Mouse (Mus musculus) forebrain, embryonic 13.5 days (tissue): Measurements from ENCODE around the gene Pgc. TPM values are rescaled to one million over a fixed set of nuclear protein-coding genes. Genes with fewer than 3 reads are reported as not detected.

Experiments
- ATAC-seq: fragments of 200-750 bp; cut with Nextera tagmentation; 2 replicates; pipeline ENCODE4 v1.8.0; 2017
- H3K27ac ChIP-seq: fragments of 300-500 bp; sonication (generic); 2 replicates; pipeline ENCODE4 v1.5.1; 2015; ENCODE audit warnings: inconsistent platforms, mild to moderate bottlenecking, moderate library complexity
- H3K27me3 ChIP-seq: fragments of 300-500 bp; sonication (generic); 2 replicates; pipeline ENCODE4 v1.6.1; 2015; ENCODE audit warnings: mild to moderate bottlenecking, inconsistent platforms
- H3K36me3 ChIP-seq: fragments of 300-500 bp; sonication (generic); 2 replicates; pipeline ENCODE4 v1.6.1; 2015; ENCODE audit warnings: mild to moderate bottlenecking, inconsistent platforms; ENCODE audit not compliant: poor library complexity, severe bottlenecking
- H3K4me1 ChIP-seq: fragments of 300-500 bp; sonication (generic); 2 replicates; pipeline ENCODE4 v1.6.1; 2015; ENCODE audit warnings: inconsistent platforms
- H3K4me2 ChIP-seq: fragments of 300-500 bp; sonication (generic); 2 replicates; pipeline ENCODE4 v1.6.1; 2015; ENCODE audit warnings: inconsistent platforms, mild to moderate bottlenecking, moderate library complexity
- H3K4me3 ChIP-seq: fragments of 300-500 bp; sonication (generic); 2 replicates; pipeline ENCODE4 v1.5.1; 2015; ENCODE audit warnings: mild to moderate bottlenecking, inconsistent platforms
- H3K9ac ChIP-seq: fragments of 300-500 bp; sonication (generic); 2 replicates; pipeline ENCODE4 v1.6.1; 2015; ENCODE audit warnings: mild to moderate bottlenecking, inconsistent platforms
- H3K9me3 ChIP-seq: fragments of 300-500 bp; sonication (generic); replicated peaks from 2 replicates; pipeline ENCODE4 v1.6.1; 2016; ENCODE audit warnings: inconsistent platforms
- WGBS: fragments of 180-500 bp; shearing (Covaris S2); methylation state at CpG from one replicate; pipeline ENCODE4 v1.1.7; 2015; 5-methylcytosine and 5-hydroxymethylcytosine counted together
- polyA plus RNA-seq: library from polyadenylated mRNA; unstranded; fragments of >200 nt; fragmentation: Nextera tagmentation; extraction: Ambion mirVana; gene quantifications from 2 replicates; pipeline ENCODE4 v1.2.1, GENCODE M21; 2015

Pgc gene
- polyA plus RNA-seq, 1 experiment from 2014 or later = not detected

GRCm38 (mm10) chr17:47710036-47710435 lies 16.6 kb upstream of the Pgc start:
- 79% methylated on average over 3 of the region's 3 CpGs for WGBS

GRCm38 (mm10) chr17:47711883-47712282 lies 14.8 kb upstream of the Pgc start:
- no peaks in the 10 kb centered on the region for H3K4me1 ChIP-seq
- no peak overlapping the region for H3K4me2 ChIP-seq
- H3K27me3 ChIP-seq = no peaks in the 10 kb centered on the region
- ATAC-seq = no peak
- 64% methylated on average over 6 of the region's 6 CpGs for WGBS
- no peak overlapping the region for H3K27ac ChIP-seq
- no peaks in the 10 kb centered on the region for H3K36me3 ChIP-seq
- no peak overlapping the region for H3K9ac ChIP-seq
- H3K4me3 ChIP-seq = no peak overlapping the region
- no peaks in the 10 kb centered on the region for H3K9me3 ChIP-seq

More at GRCm38 (mm10) chr17:47710036-47710435, 16.6 kb upstream of the Pgc start:
- H3K27me3 ChIP-seq = no peaks in the 10 kb centered on the region
- H3K27ac ChIP-seq = no peak overlapping the region
- no peaks in the 10 kb centered on the region for H3K36me3 ChIP-seq
- H3K4me1 ChIP-seq = no peaks in the 10 kb centered on the region
- H3K4me2 ChIP-seq = no peak overlapping the region
- no peak overlapping the region for H3K4me3 ChIP-seq
- no peak for ATAC-seq
- H3K9me3 ChIP-seq = no peaks in the 10 kb centered on the region
- H3K9ac ChIP-seq = no peak overlapping the region

GRCm38 (mm10) chr17:47712889-47713571 lies 13.6 kb upstream of the Pgc start:
- 45% methylated on average over 12 of the region's 22 CpGs for WGBS
- Histone ChIP-seq H3K36me3 (no peaks in the 10 kb centered on the region), H3K9ac (no peak overlapping the region), H3K4me3 (no peak overlapping the region), H3K4me1 (no peaks in the 10 kb centered on the region), H3K27ac (no peak overlapping the region), H3K9me3 (no peaks in the 10 kb centered on the region), H3K27me3 (no peaks in the 10 kb centered on the region), H3K4me2 (no peak overlapping the region)
- no peak for ATAC-seq

GRCm38 (mm10) chr17:47715037-47715436 lies 11.6 kb upstream of the Pgc start:
- no peak overlapping the region for H3K4me3 ChIP-seq
- H3K27me3 ChIP-seq = no peaks in the 10 kb centered on the region
- H3K36me3 ChIP-seq = no peaks in the 10 kb centered on the region
- H3K4me2 ChIP-seq = no peak overlapping the region
- H3K9me3 ChIP-seq = no peaks in the 10 kb centered on the region
- 71% methylated on average over 3 of the region's 3 CpGs for WGBS
- no peak overlapping the region for H3K27ac ChIP-seq
- no peak overlapping the region for H3K9ac ChIP-seq
- ATAC-seq = no peak
- no peaks in the 10 kb centered on the region for H3K4me1 ChIP-seq

- Histone ChIP-seq H3K36me3 (no peaks in the 10 kb centered on the region), H3K4me3 (no peak overlapping the region), H3K9ac (no peak overlapping the region), H3K4me2 (no peak overlapping the region), H3K9me3 (no peaks in the 10 kb centered on the region), H3K4me1 (no peaks in the 10 kb centered on the region), H3K27me3 (no peaks in the 10 kb centered on the region), H3K27ac (no peak overlapping the region)
- WGBS = 87% methylated on average over 4 of the region's 4 CpGs
- ATAC-seq = no peak
Observed at GRCm38 (mm10) chr17:47721183-47721582, 5.5 kb upstream of the Pgc start.

- H3K4me2 ChIP-seq = no peak overlapping the region
- no peaks in the 10 kb centered on the region for H3K4me1 ChIP-seq
- H3K9ac ChIP-seq = no peak overlapping the region
- ATAC-seq = no peak
- no peaks in the 10 kb centered on the region for H3K9me3 ChIP-seq
- no peaks in the 10 kb centered on the region for H3K36me3 ChIP-seq
- no peak overlapping the region for H3K27ac ChIP-seq
- H3K4me3 ChIP-seq = no peak overlapping the region
- WGBS = 50% methylated on average over 24 of the region's 24 CpGs
- no peaks in the 10 kb centered on the region; the same call in 1 of the 2 replicates for H3K27me3 ChIP-seq
Observed at GRCm38 (mm10) chr17:47730633-47731575, 4.3 kb downstream of the Pgc start.

GRCm38 (mm10) chr17:47735553-47736100 lies 9.0 kb downstream of the Pgc start:
- Histone ChIP-seq H3K27ac (no peak overlapping the region), H3K4me2 (no peak overlapping the region), H3K27me3 (peaks cover 34% of the 10 kb centered on the region), H3K4me1 (peaks cover 27% of the 10 kb centered on the region), H3K4me3 (no peak overlapping the region), H3K36me3 (no peaks in the 10 kb centered on the region), H3K9me3 (no peaks in the 10 kb centered on the region), H3K9ac (no peak overlapping the region)
- ATAC-seq = no peak
- WGBS = 77% methylated on average over 14 of the region's 14 CpGs

- WGBS = under 1% methylated on average over 35 of the region's 47 CpGs
- H3K4me2 ChIP-seq = peak within 1 kb of the TSS; percentile 91
- H3K9ac ChIP-seq = peak within 1 kb of the TSS; percentile 66
- no peaks in the 10 kb centered on the region for H3K9me3 ChIP-seq
- ATAC-seq = peak; percentile 88
- no peak within 1 kb of the TSS for H3K27ac ChIP-seq
- no peaks in the 10 kb centered on the region for H3K36me3 ChIP-seq
- peaks cover 27% of the 10 kb centered on the region for H3K4me1 ChIP-seq
- H3K27me3 ChIP-seq = peaks cover 34% of the 10 kb centered on the region
- peak within 1 kb of the TSS; percentile 56 for H3K4me3 ChIP-seq
Observed at GRCm38 (mm10) chr17:47736856-47737255, 10.2 kb downstream of the Pgc start, which contains the start of gene Tfeb. Gene Tfeb, plus strand, starts transcription at chr17:47737030.

- peak; percentile 77 for ATAC-seq
- Histone ChIP-seq H3K9me3 (no peaks in the 10 kb centered on the region), H3K27me3 (peaks cover 34% of the 10 kb centered on the region), H3K27ac (no peak overlapping the region), H3K4me2 (peak overlapping the region; percentile 91), H3K4me1 (peaks cover 27% of the 10 kb centered on the region), H3K4me3 (peak overlapping the region; percentile 56), H3K36me3 (no peaks in the 10 kb centered on the region), H3K9ac (peak overlapping the region; percentile 66)
- 1% methylated on average over 47 of the region's 60 CpGs for WGBS
Observed at GRCm38 (mm10) chr17:47737271-47738065, 10.8 kb downstream of the Pgc start.

GRCm38 (mm10) chr17:47738066-47738878 lies 11.6 kb downstream of the Pgc start:
- WGBS = 1% methylated on average over 53 of the region's 61 CpGs
- Histone ChIP-seq H3K9ac (peak overlapping the region; percentile 12), H3K27me3 (peaks cover 34% of the 10 kb centered on the region), H3K4me1 (peaks cover 27% of the 10 kb centered on the region), H3K27ac (no peak overlapping the region), H3K9me3 (no peaks in the 10 kb centered on the region), H3K36me3 (no peaks in the 10 kb centered on the region), H3K4me2 (peak overlapping the region; percentile 91), H3K4me3 (peak overlapping the region; percentile 56)
- peak; percentile 27 for ATAC-seq
